25 mouse cellular contexts compared by ENCODE assay signal in the genomic region with DNA sequence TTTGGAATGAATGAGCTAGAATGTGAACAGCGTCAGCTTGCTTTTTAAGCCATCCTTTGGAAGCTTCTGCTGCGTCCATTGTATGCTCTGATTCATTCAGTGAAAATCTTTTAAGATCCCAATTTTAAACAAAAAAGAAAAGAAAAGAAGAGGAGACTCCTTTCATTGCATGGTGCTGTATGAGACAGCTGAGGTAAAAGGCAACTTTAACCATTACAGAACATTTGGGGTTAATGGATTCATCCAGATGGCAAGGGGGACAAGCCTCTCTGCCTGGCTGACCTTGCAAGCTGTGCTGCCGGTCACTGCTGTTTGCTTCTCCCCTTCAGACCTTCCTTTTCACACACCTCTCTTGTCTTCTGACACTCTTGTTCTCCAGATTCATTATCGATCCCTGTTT.
DNase-seq lines count a peak whose midpoint lies in the region; ATAC-seq lines count a peak whose summit lies in the region.
"Had no signal": no experiment of that assay in that cellular context is flagged by ENCODE, and none has a peak within 500 bp of the region (broad histone marks: within the 10 kb centered on the region; RNA-seq: fewer than 3 reads in every experiment).

No protein-coding gene starts in this region.

- 45% methylated on average over 4 of the region's 4 CpGs for WGBS in hindbrain, embryonic 10.5 days
- 37% methylated on average over 4 of the region's 4 CpGs for whole genome bisulfite sequencing in hindbrain, embryonic 16.5 days
- 22% methylated on average over 4 of the region's 4 CpGs for WGBS in midbrain, embryonic 12.5 days

- no peaks in the 10 kb centered on the region for H3K9me3 ChIP-seq in hindbrain, embryonic 10.5 days
- no peaks in the 10 kb centered on the region for H3K9me3 ChIP-seq in hindbrain, embryonic 16.5 days (ENCODE audit: control insufficient read depth, low read length)
- no peaks in the 10 kb centered on the region for H3K9me3 ChIP-seq in midbrain, embryonic 12.5 days
- H3K9me3 ChIP-seq: embryonic facial prominence, embryonic 13.5 days; G1E; intestine, embryonic 15.5 days had no signal

- H3K27me3 ChIP-seq in hindbrain, embryonic 10.5 days (ENCODE audit: insufficient read depth, poor library complexity, severe bottlenecking), result no peaks in the 10 kb centered on the region
- no peaks in the 10 kb centered on the region for H3K27me3 ChIP-seq in hindbrain, embryonic 16.5 days (replicated peaks; ENCODE audit: control insufficient read depth, insufficient read depth, low read length)
- H3K27me3 ChIP-seq in midbrain, embryonic 12.5 days, result no peaks in the 10 kb centered on the region
- H3K27me3 ChIP-seq: CH12.LX; embryonic facial prominence, embryonic 13.5 days; intestine, embryonic 15.5 days; Patski had no signal

- H3K4me3 ChIP-seq in hindbrain, embryonic 10.5 days, result no peak overlapping the region
- H3K4me3 ChIP-seq in hindbrain, embryonic 16.5 days (ENCODE audit: low read length), result no peak overlapping the region
- H3K4me3 ChIP-seq in midbrain, embryonic 12.5 days, result no peak overlapping the region
- H3K4me3 ChIP-seq: embryonic facial prominence, embryonic 13.5 days; erythroblast, embryonic 14.5 days; intestine, embryonic 15.5 days; layer of hippocampus, adult 2 months; myocyte had no signal

- no peak overlapping the region for H3K4me2 ChIP-seq in hindbrain, embryonic 16.5 days (ENCODE audit: low read length)
- H3K4me2 ChIP-seq in midbrain, embryonic 12.5 days (replicated peaks), result no peak overlapping the region
- H3K4me2 ChIP-seq: embryonic facial prominence, embryonic 13.5 days; heart, embryonic 11.5 days; intestine, embryonic 15.5 days had no signal

- peaks cover 17% of the 10 kb centered on the region for H3K4me1 ChIP-seq in hindbrain, embryonic 10.5 days (replicated peaks)
- H3K4me1 ChIP-seq in hindbrain, embryonic 16.5 days (ENCODE audit: control insufficient read depth, insufficient read depth, low read depth, low read length), result no peaks in the 10 kb centered on the region; the same call in none of the 2 replicates
- peaks cover 11% of the 10 kb centered on the region; the same call in 1 of the 2 replicates for H3K4me1 ChIP-seq in midbrain, embryonic 12.5 days
- H3K4me1 ChIP-seq: embryonic facial prominence, embryonic 13.5 days; intestine, embryonic 15.5 days had no signal

- intact Hi-C loops in left cerebral cortex, postnatal 36 days (cut with DNase I), result no loop called here

- DNase-seq in hindbrain, embryonic 10.5 days (ENCODE audit: low spot score), result peak; percentile 13
- peak; percentile 5 for DNase-seq in retina, embryonic 14.5 days (ENCODE audit: low spot score)
- no peak for DNase-seq in retina, postnatal 1 day
- no peak for DNase-seq in left cerebral cortex, postnatal 36 days (ENCODE audit: low spot score in 2 of 2)
- DNase-seq in heart, adult 8-10 months (ENCODE audit: low spot score), result no peak
- DNase-seq: adrenal gland, postnatal 36 days; B cell, adult 2 months; cerebellum, adult 11 months; cerebellum, adult 9-11 months; kidney, adult 8-10 months; kidney, postnatal 14 days; lung, postnatal 4 days; right cerebral cortex, postnatal 4 days; thymus, postnatal 14 days had no signal

- ATAC-seq in hindbrain, embryonic 16.5 days, result no peak
- ATAC-seq in midbrain, embryonic 12.5 days (ENCODE audit: low FRiP score, low read depth), result peak; percentile 47
- ATAC-seq: intestine, embryonic 15.5 days; Patski had no signal

- H3K9ac ChIP-seq in hindbrain, embryonic 16.5 days (ENCODE audit: low read depth, low read length), result no peak overlapping the region
- no peak overlapping the region for H3K9ac ChIP-seq in midbrain, embryonic 12.5 days (replicated peaks)
- H3K9ac ChIP-seq: embryonic facial prominence, embryonic 13.5 days; intestine, embryonic 15.5 days had no signal

- H3K27ac ChIP-seq in hindbrain, embryonic 10.5 days, result peak overlapping the region; percentile 67; the same call in 1 of the 2 replicates
- no peak overlapping the region for H3K27ac ChIP-seq in hindbrain, embryonic 16.5 days (ENCODE audit: low read depth, low read length)
- no peak overlapping the region for H3K27ac ChIP-seq in midbrain, embryonic 12.5 days (replicated peaks)
- H3K27ac ChIP-seq: embryonic facial prominence, embryonic 13.5 days; intestine, embryonic 15.5 days; layer of hippocampus, adult 2 months had no signal

- H3K36me3 ChIP-seq in hindbrain, embryonic 10.5 days, result no peaks in the 10 kb centered on the region
- no peaks in the 10 kb centered on the region for H3K36me3 ChIP-seq in hindbrain, embryonic 16.5 days (ENCODE audit: control insufficient read depth, insufficient read depth, low read length)
- H3K36me3 ChIP-seq in midbrain, embryonic 12.5 days, result no peaks in the 10 kb centered on the region
- H3K36me3 ChIP-seq: embryonic facial prominence, embryonic 13.5 days; G1E; intestine, embryonic 15.5 days had no signal

Comparison
In these comparisons a context has a peak if more than half of its experiments do, and no peak if none do; other contexts are left out.
1. DNase-seq: peak in hindbrain, embryonic 10.5 days (single experiment) and retina, embryonic 14.5 days (single experiment); none in retina, postnatal 1 day (single experiment), left cerebral cortex, postnatal 36 days (0 of 2) and heart, adult 8-10 months (single experiment).